Mouse (Mus musculus): Measurements from ENCODE around the gene Pid1.

Pid1 gene

GRCm38 (mm10) chr1:84363967-84364366 lies at the start of gene Pid1:
Gene Pid1 (minus strand): TSS chr1:84364180.
- no peak for DNase-seq

- DNase-seq: no peak
These were observed 45.5 kb upstream of the Pid1 start for GRCm38 (mm10) chr1:84409514-84409913.

GRCm38 (mm10) chr1:84408873-84409272 lies 44.9 kb upstream of the Pid1 start:
- no peak for DNase-seq

- DNase-seq: peak; percentile 53 to 60
These were observed 42.9 kb upstream of the Pid1 start for GRCm38 (mm10) chr1:84406891-84407290.

GRCm38 (mm10) chr1:84405551-84406290 lies 41.7 kb upstream of the Pid1 start:
- no peak for DNase-seq

GRCm38 (mm10) chr1:84404880-84405279 lies 40.9 kb upstream of the Pid1 start:
- DNase-seq: no peak

- DNase-seq: no peak
These were observed 38.2 kb upstream of the Pid1 start for GRCm38 (mm10) chr1:84402154-84402553.

GRCm38 (mm10) chr1:84399671-84400070 lies 35.7 kb upstream of the Pid1 start:
- DNase-seq: no peak

GRCm38 (mm10) chr1:84399118-84399517 lies 35.1 kb upstream of the Pid1 start:
- no peak for DNase-seq

- no peak for DNase-seq
These were observed 32.8 kb upstream of the Pid1 start for GRCm38 (mm10) chr1:84396787-84397186.

GRCm38 (mm10) chr1:84395928-84396327 lies 31.9 kb upstream of the Pid1 start:
- DNase-seq: no peak

GRCm38 (mm10) chr1:84390961-84391360 lies 27.0 kb upstream of the Pid1 start:
- DNase-seq: no peak

- DNase-seq: peak in 1 of 2 experiments; percentile 29
These were observed 23.6 kb upstream of the Pid1 start for GRCm38 (mm10) chr1:84387616-84388015.

GRCm38 (mm10) chr1:84386481-84387146 lies 22.6 kb upstream of the Pid1 start:
- no peak for DNase-seq

- no peak for DNase-seq
These were observed 18.7 kb upstream of the Pid1 start for GRCm38 (mm10) chr1:84382709-84383108.

GRCm38 (mm10) chr1:84382064-84382463 lies 18.1 kb upstream of the Pid1 start:
- no peak for DNase-seq

- no peak for DNase-seq
These were observed 16.9 kb upstream of the Pid1 start for GRCm38 (mm10) chr1:84380895-84381294.

GRCm38 (mm10) chr1:84367733-84368132 lies 3.8 kb upstream of the Pid1 start:
- no peak for DNase-seq

GRCm38 (mm10) chr1:84366553-84366952 lies 2.6 kb upstream of the Pid1 start:
- DNase-seq: no peak

GRCm38 (mm10) chr1:84362709-84363617 lies 1.0 kb downstream of the Pid1 start:
- no peak for DNase-seq

GRCm38 (mm10) chr1:84362209-84362608 lies 1.8 kb downstream of the Pid1 start:
- DNase-seq: no peak

GRCm38 (mm10) chr1:84361389-84361788 lies 2.6 kb downstream of the Pid1 start:
- no peak for DNase-seq

Measured in kidney, postnatal 36 days (tissue).